Comparison of ENCODE assay signal across 8 mouse cellular contexts in genomic region chr9:70891431-70892133, GRCm38 (mm10).
DNase-seq lines count a peak whose midpoint lies in the region; ATAC-seq and TF ChIP-seq lines count a peak whose summit lies in the region.

No protein-coding gene starts in this region.

- 0 out of 2 replicates have a peak, but pooled peaks cover 4% of the 10 kb centered on the region for H3K4me1 ChIP-seq in kidney, adult 2 months (ENCODE audit: control insufficient read depth, insufficient read depth, low read length)
- peaks cover 61% of the 10 kb centered on the region for H3K4me1 ChIP-seq in liver, postnatal 0 days (ENCODE audit: insufficient read depth)
- H3K4me1 ChIP-seq in testis, adult 2 months (ENCODE audit: control insufficient read depth, insufficient read depth, low read length): no peaks in the 10 kb centered on the region; the same call in 1 of the 2 replicates
- no peaks in the 10 kb centered on the region for H3K4me1 ChIP-seq in intestine, postnatal 0 days (replicated peaks; ENCODE audit: control insufficient read depth, insufficient read depth, low read length)

- peak; percentile 64; the same call in 1 of the 2 replicates for ATAC-seq in frontal cortex, adult (ENCODE audit: low TSS enrichment)
- peak; percentile 96 for ATAC-seq in common myeloid progenitor, adult 5-6 weeks (replicated peaks; ENCODE audit: low read depth, poor library complexity, severe bottlenecking)
- no peak for ATAC-seq in liver, postnatal 0 days
- ATAC-seq in intestine, postnatal 0 days: no peak

- no peak for DNase-seq in frontal cortex, postnatal 25 days (ENCODE audit: low spot score in 2 of 2)
- peak; percentile 85 for DNase-seq in kidney, adult 2 months
- DNase-seq in liver, postnatal 0 days: peak; percentile 36
- DNase-seq in urinary bladder, postnatal 10 days (ENCODE audit: low spot score): no peak

- no peaks in the 10 kb centered on the region for H3K36me3 ChIP-seq in kidney, adult 2 months (ENCODE audit: control insufficient read depth, insufficient read depth, low read length)
- no peaks in the 10 kb centered on the region for H3K36me3 ChIP-seq in liver, postnatal 0 days (replicated peaks; ENCODE audit: insufficient read depth, low read length)
- H3K36me3 ChIP-seq in testis, adult 2 months (ENCODE audit: control insufficient read depth, insufficient read depth, low read length): no peaks in the 10 kb centered on the region
- H3K36me3 ChIP-seq in intestine, postnatal 0 days (ENCODE audit: control insufficient read depth, insufficient read depth): no peaks in the 10 kb centered on the region

- peak overlapping the region; percentile 14; the same call in 1 of the 2 replicates for H3K9ac ChIP-seq in liver, postnatal 0 days (replicated peaks)
- H3K9ac ChIP-seq in intestine, postnatal 0 days (ENCODE audit: low read depth, low read length): no peak overlapping the region

- H3K4me3 ChIP-seq in kidney, adult 2 months (ENCODE audit: insufficient read depth, low read depth, low read length): no peak overlapping the region
- no peak overlapping the region for H3K4me3 ChIP-seq in liver, postnatal 0 days (ENCODE audit: low read depth, low read length)
- H3K4me3 ChIP-seq in testis, adult 2 months (ENCODE audit: control insufficient read depth, low read depth, low read length): no peak overlapping the region
- no peak overlapping the region for H3K4me3 ChIP-seq in intestine, postnatal 0 days (ENCODE audit: low read depth, low read length)

- peak overlapping the region; percentile 20; the same call in 1 of the 2 replicates for H3K4me2 ChIP-seq in liver, postnatal 0 days (ENCODE audit: low read depth, low read length)
- no peak overlapping the region for H3K4me2 ChIP-seq in intestine, postnatal 0 days (replicated peaks; ENCODE audit: low read depth)

- no peak for TF ChIP-seq POLR2A in kidney, adult 2 months (IDR thresholded peaks at IDR 0.05; ENCODE audit: low read depth, low read length)
- TF ChIP-seq POLR2A in testis, adult 2 months (IDR thresholded peaks at IDR 0.05; ENCODE audit: control insufficient read depth, low read depth, low read length): no peak; the same call in 1 of the 2 replicates

- no peak for TF ChIP-seq CTCF in kidney, adult 2 months (conservative IDR thresholded peaks at IDR 0.05; ENCODE audit: insufficient read depth, insufficient read length, low read depth, low read length)
- no peak for TF ChIP-seq CTCF in liver, postnatal 0 days (IDR thresholded peaks at IDR 0.05; ENCODE audit: low read depth)
- TF ChIP-seq CTCF in testis, adult 2 months (IDR thresholded peaks at IDR 0.05; ENCODE audit: control insufficient read depth, insufficient read depth, insufficient replicate concordance, low read depth, low read length): no peak
- TF ChIP-seq CTCF in intestine, postnatal 0 days (IDR thresholded peaks at IDR 0.05; ENCODE audit: low read depth): no peak

- peak overlapping the region; percentile 45 for H3K27ac ChIP-seq in kidney, adult 2 months (ENCODE audit: insufficient read depth, low read depth, low read length)
- H3K27ac ChIP-seq in liver, postnatal 0 days (ENCODE audit: low read depth): peak overlapping the region; percentile 44
- peak overlapping the region; percentile 60 for H3K27ac ChIP-seq in testis, adult 2 months (ENCODE audit: control insufficient read depth, insufficient read depth, low read depth, low read length)
- no peak overlapping the region for H3K27ac ChIP-seq in intestine, postnatal 0 days (ENCODE audit: low read depth, low read length)

- WGBS in kidney, adult 2 months: 57% methylated on average over 8 of the region's 8 CpGs
- WGBS in liver, postnatal 0 days (ENCODE audit: insufficient replicate concordance): 40% methylated on average over 8 of the region's 8 CpGs
- WGBS in intestine, postnatal 0 days: 59% methylated on average over 8 of the region's 8 CpGs

- no peaks in the 10 kb centered on the region for H3K27me3 ChIP-seq in kidney, adult 2 months (replicated peaks; ENCODE audit: control insufficient read depth, insufficient read depth, low read length)
- H3K27me3 ChIP-seq in liver, postnatal 0 days (ENCODE audit: insufficient read depth, low read length): no peaks in the 10 kb centered on the region
- no peaks in the 10 kb centered on the region for H3K27me3 ChIP-seq in testis, adult 2 months (ENCODE audit: control insufficient read depth, insufficient read depth, low read length)
- no peaks in the 10 kb centered on the region for H3K27me3 ChIP-seq in intestine, postnatal 0 days (replicated peaks; ENCODE audit: control insufficient read depth, insufficient read depth, low read length)

- no peaks in the 10 kb centered on the region for H3K9me3 ChIP-seq in liver, postnatal 0 days (ENCODE audit: low read length)
- no peaks in the 10 kb centered on the region for H3K9me3 ChIP-seq in intestine, postnatal 0 days (ENCODE audit: control insufficient read depth)

- no peak for TF ChIP-seq EP300 in liver, postnatal 0 days (IDR thresholded peaks at IDR 0.05; ENCODE audit: low read depth)

Comparison
In these comparisons a context has a peak if more than half of its experiments do, and no peak if none do; other contexts are left out.
1. ATAC-seq: peak in frontal cortex, adult (single experiment) and common myeloid progenitor, adult 5-6 weeks (single experiment); none in liver, postnatal 0 days (single experiment) and intestine, postnatal 0 days (single experiment).
2. DNase-seq: peak in kidney, adult 2 months (single experiment) and liver, postnatal 0 days (single experiment); none in frontal cortex, postnatal 25 days (0 of 2) and urinary bladder, postnatal 10 days (single experiment).